Mouse (Mus musculus) kidney, adult 2 months (tissue): ENCODE measurements around the gene Zswim9.

ENCODE experiments used
- CTCF ChIP-seq: fragments of 200-500 bp; conservative IDR thresholded peaks from 2 replicates; pipeline ENCODE4 v1.5.1; 2011; ENCODE audit warnings: low read depth, mild to moderate bottlenecking, control low read depth, low read length, moderate library complexity, mixed read lengths; ENCODE audit not compliant: insufficient read depth, insufficient read length
- POLR2A ChIP-seq: fragments of 200-500 bp; IDR thresholded peaks from one replicate; pipeline ENCODE4 v1.6.1; 2011; ENCODE audit warnings: low read depth, low read length, control low read depth

DNA sequence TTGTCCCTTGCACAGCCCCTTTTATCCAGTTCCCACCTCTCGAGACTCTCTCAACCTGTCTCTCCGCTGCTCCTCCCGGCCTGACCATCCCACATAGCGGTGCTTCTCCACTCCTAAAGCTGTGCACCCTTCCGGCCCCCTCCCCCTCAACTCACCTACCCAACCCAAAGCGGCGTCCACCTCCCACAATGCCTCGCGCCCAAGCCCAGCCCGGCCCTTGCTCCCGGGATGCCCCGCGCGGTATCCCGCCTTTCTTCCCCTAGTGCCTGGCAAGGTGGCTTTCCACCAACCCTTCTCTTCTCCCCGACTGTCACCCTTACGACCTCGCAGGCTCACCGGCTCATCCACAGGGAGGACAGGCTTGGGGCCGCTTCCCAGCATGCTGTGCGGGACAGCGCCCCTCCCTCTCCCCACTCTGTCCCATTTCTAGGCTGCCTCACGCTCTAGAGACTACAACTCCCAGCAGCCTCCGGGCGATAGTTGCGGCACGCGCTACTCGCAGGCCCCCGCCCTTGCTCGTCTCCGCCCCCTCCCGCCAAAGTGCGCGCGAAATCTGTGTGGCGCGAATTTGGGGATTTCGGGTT lies at the start of gene Zswim9:
- TF ChIP-seq POLR2A (no peak), CTCF (no peak)
